Mouse (Mus musculus): ENCODE measurements around the gene Cfap300.

Cfap300 gene

DNA sequence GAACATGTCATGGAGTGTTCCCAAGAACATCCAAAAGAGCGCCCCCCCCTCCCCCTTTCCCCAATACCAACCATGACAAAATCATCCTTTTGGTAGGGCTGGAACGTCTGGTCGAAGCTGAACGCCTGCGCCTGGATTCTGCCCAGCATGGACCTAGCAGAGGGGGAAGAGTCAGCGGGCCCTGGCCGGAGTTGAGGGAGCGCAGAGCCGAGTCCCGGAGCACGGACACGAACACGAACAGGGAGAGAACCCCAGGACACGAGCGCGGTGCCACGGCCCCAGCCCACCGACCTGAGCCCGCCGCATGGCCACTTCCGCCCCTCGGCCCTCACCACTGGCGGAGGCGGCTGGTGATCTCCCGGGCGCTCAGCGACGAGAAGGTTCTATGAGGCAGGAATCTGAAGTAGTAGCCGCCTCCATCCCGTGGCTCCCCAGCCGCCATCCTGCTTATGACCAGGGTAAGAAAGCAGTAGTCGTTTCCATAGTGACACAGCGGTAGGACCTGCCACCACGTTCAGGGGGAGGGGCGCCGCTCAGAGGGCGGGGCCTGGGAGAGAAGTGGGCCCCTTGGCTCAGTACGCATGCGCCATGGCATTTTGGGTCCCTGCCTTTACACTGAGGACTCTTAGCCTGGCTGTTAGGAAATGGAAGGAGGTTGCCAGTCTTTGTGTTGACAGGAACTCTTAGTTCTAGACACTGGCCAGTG, at the start of gene Cfap300:
TSS of gene Cfap300 (minus strand) at position 486 of the 706 bp plus-strand sequence.
- Histone ChIP-seq H3K36me3 (ENCODE audit: control insufficient read depth, insufficient read depth, low read length, poor library complexity, severe bottlenecking) (no peaks in the 10 kb centered on the region), H3K27me3 (ENCODE audit: control insufficient read depth, insufficient read depth, low read length, poor library complexity, severe bottlenecking) (no peaks in the 10 kb centered on the region)
- DNase-seq (ENCODE audit: low read depth, low spot score), result peak; percentile 83

DNA sequence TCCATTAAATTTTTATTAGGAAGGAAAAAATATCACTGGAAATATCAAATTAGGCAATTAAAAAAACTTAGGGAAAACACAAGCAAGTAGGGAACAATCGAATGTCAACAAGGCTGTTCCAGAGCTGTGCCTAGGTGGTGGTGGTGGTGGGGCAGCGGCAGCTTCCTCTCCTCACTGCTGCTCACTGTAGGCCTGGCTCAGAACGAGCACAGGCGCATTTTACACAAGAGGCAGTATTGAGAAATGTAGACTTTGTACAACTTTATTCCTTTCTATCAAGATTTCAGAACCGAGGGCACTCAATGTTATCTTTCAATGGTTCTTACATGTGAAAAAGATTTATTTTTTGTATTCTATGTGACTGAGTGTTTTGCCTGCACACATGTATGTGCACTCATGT, 36.3 kb upstream of the Cfap300 start:
- DNase-seq (ENCODE audit: low read depth, low spot score), result no peak
- Histone ChIP-seq H3K36me3 (ENCODE audit: control insufficient read depth, insufficient read depth, low read length, poor library complexity, severe bottlenecking) (no peaks in the 10 kb centered on the region), H3K27me3 (ENCODE audit: control insufficient read depth, insufficient read depth, low read length, poor library complexity, severe bottlenecking) (no peaks in the 10 kb centered on the region)

DNA sequence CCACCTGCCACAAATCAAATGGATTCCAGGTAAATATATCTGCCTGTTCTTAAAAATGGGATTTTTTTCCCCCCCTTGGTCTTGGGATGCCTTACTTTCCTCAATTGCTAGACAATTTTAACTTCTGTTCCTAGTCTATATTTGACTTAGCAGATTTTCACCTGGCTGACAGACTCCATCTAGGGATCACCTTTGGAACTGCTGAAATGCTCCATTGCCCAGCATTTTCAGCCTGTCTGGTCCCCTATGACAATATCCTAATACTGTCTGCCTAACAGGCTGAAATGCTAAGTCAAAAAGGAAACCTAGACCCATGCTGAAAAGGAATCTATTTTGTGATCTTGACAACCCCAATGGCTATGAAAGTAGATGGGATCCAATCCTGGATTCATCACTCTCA, 31.7 kb upstream of the Cfap300 start:
- H3K27me3 ChIP-seq (ENCODE audit: control insufficient read depth, insufficient read depth, low read length, poor library complexity, severe bottlenecking), result no peaks in the 10 kb centered on the region
- DNase-seq (ENCODE audit: low read depth, low spot score), result peak; percentile 40
- no peaks in the 10 kb centered on the region for H3K36me3 ChIP-seq (ENCODE audit: control insufficient read depth, insufficient read depth, low read length, poor library complexity, severe bottlenecking)

DNA sequence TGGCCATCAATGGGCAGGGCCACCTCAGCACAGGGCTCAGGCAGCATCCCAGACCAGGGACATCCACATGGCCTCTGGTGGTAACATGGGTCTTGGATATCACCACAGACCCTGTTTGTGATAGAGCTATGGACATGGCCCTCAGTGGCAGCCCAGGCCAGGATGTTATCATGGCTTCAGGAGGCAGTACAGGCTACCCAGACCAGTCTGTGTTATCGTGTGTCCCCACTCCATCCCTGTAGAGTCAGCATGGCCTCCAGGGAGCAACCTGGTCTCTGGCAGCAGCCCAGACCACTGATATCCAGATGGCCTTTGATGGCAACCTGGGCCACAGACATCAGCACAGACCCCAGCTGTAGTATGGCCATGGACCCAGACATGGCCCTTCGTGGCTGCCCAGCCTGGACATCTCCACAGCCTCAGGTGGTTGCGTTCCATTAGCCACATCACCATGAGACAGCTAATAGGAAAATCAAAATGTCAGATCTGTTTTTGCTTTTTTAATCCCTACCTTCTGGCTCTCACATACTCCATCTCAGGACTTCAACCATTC, 30.7 kb upstream of the Cfap300 start:
- DNase-seq (ENCODE audit: low read depth, low spot score), result no peak
- Histone ChIP-seq H3K36me3 (ENCODE audit: control insufficient read depth, insufficient read depth, low read length, poor library complexity, severe bottlenecking) (no peaks in the 10 kb centered on the region), H3K27me3 (ENCODE audit: control insufficient read depth, insufficient read depth, low read length, poor library complexity, severe bottlenecking) (no peaks in the 10 kb centered on the region)

DNA sequence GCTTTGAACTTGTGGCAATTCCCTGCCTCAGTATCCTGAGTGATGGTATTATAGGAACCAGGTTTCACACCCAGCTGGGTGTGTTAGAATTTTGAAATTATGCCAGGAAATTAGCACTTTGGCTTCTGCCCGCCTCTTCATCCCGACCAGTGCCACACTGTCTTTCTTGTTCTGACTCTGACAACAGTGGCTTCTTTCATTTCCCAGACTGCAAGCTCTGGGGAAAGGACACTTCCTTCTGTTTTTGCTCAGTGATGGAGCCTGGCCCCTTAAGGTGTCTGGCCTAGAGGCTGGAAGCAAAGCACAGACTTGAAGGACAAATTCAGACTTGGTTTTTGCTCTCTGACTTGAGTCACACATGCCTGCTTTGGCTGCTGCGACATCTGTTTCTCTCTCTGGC, 17.0 kb upstream of the Cfap300 start:
- Histone ChIP-seq H3K36me3 (ENCODE audit: control insufficient read depth, insufficient read depth, low read length, poor library complexity, severe bottlenecking) (no peaks in the 10 kb centered on the region), H3K27me3 (ENCODE audit: control insufficient read depth, insufficient read depth, low read length, poor library complexity, severe bottlenecking) (no peaks in the 10 kb centered on the region)
- DNase-seq (ENCODE audit: low read depth, low spot score), result no peak

DNA sequence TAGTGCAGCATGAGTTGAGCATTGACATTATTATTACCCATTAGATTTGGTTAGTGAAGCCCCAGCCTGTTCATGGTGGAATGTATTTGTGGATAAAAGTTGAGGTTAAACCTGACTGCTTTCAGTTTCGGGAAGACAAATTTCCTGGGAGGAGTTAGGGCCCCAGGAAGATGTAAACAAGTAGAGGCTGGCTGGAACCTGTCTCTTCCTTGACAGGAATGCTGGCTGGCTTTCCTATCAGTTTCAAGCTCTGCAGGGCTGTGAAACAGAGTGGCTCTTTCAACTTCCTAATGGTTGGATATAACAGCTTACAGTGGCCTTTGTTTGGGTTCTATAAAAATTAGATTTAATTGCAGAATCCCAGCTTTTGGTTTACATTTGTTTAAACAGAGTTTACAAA, 12.2 kb upstream of the Cfap300 start:
- DNase-seq (ENCODE audit: low read depth, low spot score), result no peak
- Histone ChIP-seq H3K27me3 (ENCODE audit: control insufficient read depth, insufficient read depth, low read length, poor library complexity, severe bottlenecking) (no peaks in the 10 kb centered on the region), H3K36me3 (ENCODE audit: control insufficient read depth, insufficient read depth, low read length, poor library complexity, severe bottlenecking) (no peaks in the 10 kb centered on the region)

DNA sequence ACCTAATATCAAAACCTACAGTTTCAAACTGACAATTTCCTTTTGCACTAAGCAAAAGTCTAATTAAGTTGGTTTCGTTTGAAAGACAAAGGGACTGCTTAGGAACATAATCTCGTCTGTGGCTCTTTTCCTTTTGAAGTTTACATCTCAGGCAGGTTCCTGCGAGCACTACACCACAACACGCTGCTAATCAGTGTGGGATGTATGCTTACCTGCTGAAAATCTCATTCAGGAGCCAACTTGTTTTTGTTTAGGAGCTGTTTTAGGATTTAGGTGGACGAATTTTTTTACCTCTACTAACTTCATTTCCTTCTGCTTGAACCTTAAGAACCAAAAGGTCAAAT, 393 bp upstream of the Cfap300 start:
- no peaks in the 10 kb centered on the region for H3K36me3 ChIP-seq (ENCODE audit: control insufficient read depth, insufficient read depth, low read length, poor library complexity, severe bottlenecking)
- no peaks in the 10 kb centered on the region for H3K27me3 ChIP-seq (ENCODE audit: control insufficient read depth, insufficient read depth, low read length, poor library complexity, severe bottlenecking)
- no peak for DNase-seq (ENCODE audit: low read depth, low spot score)

DNA sequence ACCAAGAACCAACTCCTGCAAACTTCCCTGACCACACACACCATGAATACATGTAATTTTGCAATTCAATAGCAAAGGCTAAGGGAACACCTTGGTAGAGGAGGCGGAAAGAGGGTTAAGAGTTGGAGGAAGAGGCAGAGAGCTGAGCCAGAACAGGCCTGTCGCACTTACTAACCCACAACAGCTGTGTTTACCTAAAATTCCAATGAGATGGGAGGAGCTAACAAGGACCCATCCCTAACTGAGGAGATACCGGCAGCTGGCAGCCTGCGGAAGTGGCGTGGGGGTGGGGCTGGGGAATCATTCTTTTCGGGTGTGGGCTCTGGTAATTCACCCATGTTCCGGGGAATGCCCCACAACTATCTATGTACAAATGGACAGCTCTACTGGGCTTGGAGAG, 7.1 kb downstream of the Cfap300 start:
- Histone ChIP-seq H3K36me3 (ENCODE audit: control insufficient read depth, insufficient read depth, low read length, poor library complexity, severe bottlenecking) (no peaks in the 10 kb centered on the region), H3K27me3 (ENCODE audit: control insufficient read depth, insufficient read depth, low read length, poor library complexity, severe bottlenecking) (no peaks in the 10 kb centered on the region)
- no peak for DNase-seq (ENCODE audit: low read depth, low spot score)

DNA sequence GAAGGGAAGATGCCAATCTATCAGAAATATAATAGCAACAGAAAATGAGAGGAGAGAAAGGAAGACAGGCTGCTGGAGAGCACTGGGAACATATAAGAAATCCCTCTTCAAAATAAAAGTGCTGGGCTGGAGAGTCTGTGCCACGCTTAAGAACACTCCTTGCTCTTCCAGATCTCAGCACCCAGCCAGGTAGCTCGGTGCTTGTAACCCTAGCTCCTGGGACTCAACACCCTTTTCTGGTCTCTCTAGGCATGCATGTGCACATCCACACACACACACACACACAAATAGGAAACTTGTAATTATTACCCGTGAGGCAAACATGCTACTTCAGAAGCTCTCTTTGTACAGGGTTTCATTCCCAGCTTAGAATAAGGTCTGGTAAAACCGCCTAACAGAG, 7.5 kb downstream of the Cfap300 start:
- Histone ChIP-seq H3K36me3 (ENCODE audit: control insufficient read depth, insufficient read depth, low read length, poor library complexity, severe bottlenecking) (no peaks in the 10 kb centered on the region), H3K27me3 (ENCODE audit: control insufficient read depth, insufficient read depth, low read length, poor library complexity, severe bottlenecking) (no peaks in the 10 kb centered on the region)
- no peak for DNase-seq (ENCODE audit: low read depth, low spot score)

DNA sequence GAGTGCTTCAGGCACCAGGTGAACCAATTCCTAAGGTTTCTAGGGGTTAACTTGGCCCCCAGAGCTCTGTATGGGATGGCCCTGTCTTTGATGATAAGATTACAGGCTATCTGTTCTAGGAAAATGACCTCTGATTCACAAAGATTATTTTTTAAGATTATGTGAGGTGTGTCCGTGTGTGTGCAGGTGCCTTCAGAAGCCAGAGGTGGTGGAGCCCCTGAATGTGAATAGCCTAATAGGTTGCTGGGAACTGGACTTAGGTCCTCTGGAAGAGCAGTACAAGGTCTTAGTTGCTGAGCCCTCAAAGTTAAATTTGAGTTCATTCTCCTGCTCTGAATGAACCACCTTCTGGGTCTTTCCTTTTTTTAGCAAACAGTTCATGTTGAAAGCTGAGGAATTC, 8.5 kb downstream of the Cfap300 start:
- no peak for DNase-seq (ENCODE audit: low read depth, low spot score)
- H3K36me3 ChIP-seq (ENCODE audit: control insufficient read depth, insufficient read depth, low read length, poor library complexity, severe bottlenecking), result no peaks in the 10 kb centered on the region

DNA sequence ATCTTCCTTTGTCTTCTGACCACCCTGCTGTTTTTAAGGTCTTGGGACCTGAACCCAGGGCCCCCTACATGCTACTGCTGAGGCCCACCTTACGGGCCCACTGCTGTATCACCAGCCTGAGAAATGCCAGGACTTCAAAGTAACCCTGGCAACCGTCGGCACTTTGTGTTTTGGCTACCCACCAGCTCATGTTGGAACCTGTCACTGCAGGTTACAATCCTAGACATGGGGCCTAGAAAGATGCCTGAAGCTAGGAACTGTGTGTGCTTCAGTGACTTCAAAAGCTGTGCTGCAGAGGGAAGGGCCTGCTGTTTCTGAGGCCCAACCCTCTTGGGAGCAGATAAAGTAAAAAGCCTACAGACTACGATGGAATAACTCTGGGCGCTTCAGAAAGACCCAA, 9.8 kb downstream of the Cfap300 start:
- DNase-seq (ENCODE audit: low read depth, low spot score), result no peak
- H3K36me3 ChIP-seq (ENCODE audit: control insufficient read depth, insufficient read depth, low read length, poor library complexity, severe bottlenecking), result no peaks in the 10 kb centered on the region
- no peaks in the 10 kb centered on the region for H3K27me3 ChIP-seq (ENCODE audit: control insufficient read depth, insufficient read depth, low read length, poor library complexity, severe bottlenecking)

More for the DNA sequence above, 8.5 kb downstream of the Cfap300 start:
- H3K27me3 ChIP-seq (ENCODE audit: control insufficient read depth, insufficient read depth, low read length, poor library complexity, severe bottlenecking), result no peaks in the 10 kb centered on the region

DNA sequence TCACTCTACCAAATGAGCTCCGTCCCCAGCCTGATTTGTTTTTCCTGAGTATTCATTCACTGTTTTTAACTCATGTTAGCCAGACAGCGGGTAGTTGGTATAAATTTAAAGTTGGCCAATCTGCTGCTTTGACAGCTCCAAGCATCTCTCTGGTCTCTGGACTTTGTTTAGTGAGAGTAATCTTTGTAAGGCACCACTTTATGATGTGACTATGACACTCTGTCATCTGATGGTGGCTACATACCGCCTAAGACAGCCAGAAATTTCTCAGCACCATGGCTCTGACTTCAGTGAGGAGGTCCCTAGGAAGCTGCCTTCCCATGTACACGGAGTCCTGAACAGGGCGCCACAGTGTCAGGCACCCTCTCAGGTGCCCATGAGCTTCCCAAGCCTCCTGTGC, 24.0 kb downstream of the Cfap300 start:
- Histone ChIP-seq H3K36me3 (ENCODE audit: control insufficient read depth, insufficient read depth, low read length, poor library complexity, severe bottlenecking) (no peaks in the 10 kb centered on the region), H3K27me3 (ENCODE audit: control insufficient read depth, insufficient read depth, low read length, poor library complexity, severe bottlenecking) (no peaks in the 10 kb centered on the region)
- no peak for DNase-seq (ENCODE audit: low read depth, low spot score)

DNA sequence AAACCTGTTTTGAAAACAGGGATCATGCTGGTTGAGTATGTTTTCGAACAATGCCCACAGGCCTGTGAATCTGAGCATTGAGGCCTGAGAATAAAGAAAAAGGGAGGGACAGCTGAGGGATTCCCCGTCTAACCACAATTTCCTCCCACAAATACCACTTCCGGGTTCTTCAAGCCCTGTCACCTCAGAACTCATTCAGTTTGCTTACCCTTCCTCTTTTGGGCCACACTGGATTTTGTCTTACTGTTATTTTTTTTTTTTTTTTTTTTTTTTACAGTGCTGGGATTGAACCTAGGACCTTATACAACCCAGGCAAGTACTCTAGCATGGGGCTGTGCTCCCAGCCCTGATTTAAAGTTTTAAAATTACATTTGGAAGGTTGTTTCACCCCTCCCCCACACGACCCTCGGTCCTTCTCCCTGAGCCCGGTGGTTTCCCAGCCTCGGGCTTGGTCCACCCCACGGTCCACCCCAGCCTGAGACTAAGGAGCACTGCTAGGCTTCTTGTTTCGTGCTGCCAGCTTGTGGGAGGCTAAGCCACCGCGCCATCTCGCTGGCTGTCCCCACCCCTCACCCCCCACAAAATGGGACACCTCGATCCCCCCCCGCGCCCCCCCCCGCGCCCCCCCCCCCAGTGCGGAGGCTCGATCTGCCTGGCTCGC, 25.2 kb downstream of the Cfap300 start:
- no peaks in the 10 kb centered on the region for H3K27me3 ChIP-seq (ENCODE audit: control insufficient read depth, insufficient read depth, low read length, poor library complexity, severe bottlenecking)
- H3K36me3 ChIP-seq (ENCODE audit: control insufficient read depth, insufficient read depth, low read length, poor library complexity, severe bottlenecking), result no peaks in the 10 kb centered on the region
- DNase-seq (ENCODE audit: low read depth, low spot score), result peak; percentile 91

DNA sequence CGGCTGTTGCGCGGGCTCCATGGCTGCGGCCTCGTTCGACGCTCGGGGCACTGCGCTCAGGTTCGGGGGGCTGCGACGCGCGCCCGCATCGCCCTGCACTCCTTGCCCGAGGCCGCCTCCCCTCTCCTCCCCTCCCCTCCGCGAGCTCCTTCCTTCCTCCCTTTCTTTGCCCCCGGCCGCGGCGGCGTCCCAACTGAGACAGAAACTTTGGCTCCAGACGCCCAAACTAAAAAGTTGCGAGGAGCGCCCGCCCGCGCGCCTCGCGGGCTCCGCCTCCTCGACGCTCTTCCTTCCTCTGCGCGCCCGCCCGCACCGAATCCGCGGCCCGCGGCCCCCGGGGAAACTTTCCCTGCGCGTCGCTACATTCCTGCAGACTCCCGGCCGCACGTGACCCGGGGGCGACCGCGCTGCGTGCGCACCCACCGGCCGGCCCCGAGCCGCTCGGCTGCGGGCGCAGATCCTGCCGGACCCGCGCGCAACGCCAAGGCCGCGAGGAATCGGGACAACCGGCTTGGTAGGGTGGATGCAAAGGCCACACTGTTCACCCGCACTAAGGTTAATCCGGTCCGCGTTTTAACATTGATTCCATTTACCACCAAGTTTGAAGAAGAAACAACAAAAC, 38.1 kb downstream of the Cfap300 start, which contains the start of gene Yap1:
TSS of gene Yap1 (minus strand) at position 227 of the 622 bp plus-strand sequence.
- Histone ChIP-seq H3K27me3 (ENCODE audit: control insufficient read depth, insufficient read depth, low read length, poor library complexity, severe bottlenecking) (peaks cover 6% of the 10 kb centered on the region), H3K36me3 (ENCODE audit: control insufficient read depth, insufficient read depth, low read length, poor library complexity, severe bottlenecking) (no peaks in the 10 kb centered on the region)
- peak; percentile 41 for DNase-seq (ENCODE audit: low read depth, low spot score)

Measured in splenic B cell, adult 2 months (primary cell).